Mouse (Mus musculus) kidney, embryonic 14.5 days (tissue): Measurements from ENCODE around the gene Iqcd. TPM values are rescaled to one million over a fixed set of nuclear protein-coding genes. Genes with fewer than 3 reads are reported as not detected.

Source experiments
- ATAC-seq: fragments of 200-750 bp; cut with Nextera tagmentation; 2 replicates; pipeline ENCODE4 v1.8.0; 2017; ENCODE audit warnings: moderate number of reproducible peaks, mild to moderate bottlenecking, moderate TSS enrichment, moderate library complexity; ENCODE audit not compliant: low FRiP score, low TSS enrichment
- H3K27ac ChIP-seq: fragments of 300-500 bp; sonication (generic); 2 replicates; pipeline ENCODE4 v1.5.1; 2014; ENCODE audit warnings: low read depth, mild to moderate bottlenecking, low read length, moderate library complexity, mixed read lengths
- H3K27me3 ChIP-seq: fragments of 300-500 bp; sonication (generic); 2 replicates; pipeline ENCODE4 v1.6.1; 2014; ENCODE audit warnings: mild to moderate bottlenecking, low read length; ENCODE audit not compliant: control insufficient read depth, insufficient read depth
- H3K36me3 ChIP-seq: fragments of 300-500 bp; sonication (generic); 2 replicates; pipeline ENCODE4 v1.6.1; 2014; ENCODE audit warnings: low read length, mixed read lengths; ENCODE audit not compliant: control insufficient read depth, insufficient read depth
- H3K4me1 ChIP-seq: fragments of 300-500 bp; sonication (generic); 2 replicates; pipeline ENCODE4 v1.6.1; 2014; ENCODE audit warnings: low read length, mixed read lengths; ENCODE audit not compliant: control insufficient read depth, insufficient read depth
- H3K4me2 ChIP-seq: fragments of 300-500 bp; sonication (generic); replicated peaks from 2 replicates; pipeline ENCODE4 v1.6.1; 2014; ENCODE audit warnings: low read depth, mild to moderate bottlenecking, low read length
- H3K4me3 ChIP-seq: fragments of 300-500 bp; sonication (generic); 2 replicates; pipeline ENCODE4 v1.5.1; 2014; ENCODE audit warnings: mild to moderate bottlenecking, low read length
- H3K9ac ChIP-seq: fragments of 300-500 bp; sonication (generic); 2 replicates; pipeline ENCODE4 v1.6.1; 2014; ENCODE audit warnings: low read depth, mild to moderate bottlenecking, low read length, moderate library complexity
- H3K9me3 ChIP-seq: fragments of 300-500 bp; sonication (generic); 2 replicates; pipeline ENCODE4 v1.6.1; 2016; ENCODE audit warnings: low read length; ENCODE audit not compliant: control insufficient read depth
- WGBS: fragments of 180-500 bp; shearing (Covaris S2); extraction: QIAGEN DNeasy Blood & Tissue Kit; methylation state at CpG from one replicate; pipeline ENCODE4 v1.1.7; 2014; 5-methylcytosine and 5-hydroxymethylcytosine counted together
- polyA plus RNA-seq: library from polyadenylated mRNA; unstranded; fragments of >200 nt; fragmentation: Nextera tagmentation; extraction: Ambion mirVana; gene quantifications from 2 replicates; pipeline ENCODE4 v1.2.1, GENCODE M21; 2014

The Iqcd gene
- polyA plus RNA-seq, 1 experiment from 2014 or later: 1.4 TPM

GRCm38 (mm10) chr5:120649938-120650337 lies 61.1 kb downstream of the Iqcd start:
- H3K4me3 ChIP-seq: no peak overlapping the region
- H3K27me3 ChIP-seq: peaks cover 28% of the 10 kb centered on the region
- peaks cover 10% of the 10 kb centered on the region for H3K4me1 ChIP-seq
- no peaks in the 10 kb centered on the region for H3K9me3 ChIP-seq
- H3K27ac ChIP-seq: no peak overlapping the region
- 24% methylated on average over 13 of the region's 13 CpGs for WGBS
- H3K4me2 ChIP-seq: no peak overlapping the region; the same call in 1 of the 2 replicates
- no peak for ATAC-seq
- no peak overlapping the region for H3K9ac ChIP-seq
- no peaks in the 10 kb centered on the region for H3K36me3 ChIP-seq

GRCm38 (mm10) chr5:120651230-120651629 lies 62.4 kb downstream of the Iqcd start:
- H3K4me3 ChIP-seq: no peak overlapping the region
- no peaks in the 10 kb centered on the region for H3K9me3 ChIP-seq
- 47% methylated on average over 5 of the region's 5 CpGs for WGBS
- no peaks in the 10 kb centered on the region for H3K36me3 ChIP-seq
- H3K27ac ChIP-seq: no peak overlapping the region
- no peak overlapping the region for H3K4me2 ChIP-seq
- no peak for ATAC-seq
- H3K9ac ChIP-seq: no peak overlapping the region
- peaks cover 28% of the 10 kb centered on the region for H3K27me3 ChIP-seq
- peaks cover 10% of the 10 kb centered on the region for H3K4me1 ChIP-seq

- H3K4me1 ChIP-seq: peaks cover 10% of the 10 kb centered on the region
- H3K9ac ChIP-seq: no peak overlapping the region
- H3K9me3 ChIP-seq: no peaks in the 10 kb centered on the region
- no peaks in the 10 kb centered on the region for H3K36me3 ChIP-seq
- H3K27ac ChIP-seq: no peak overlapping the region
- H3K4me3 ChIP-seq: no peak overlapping the region
- 78% methylated on average over 28 of the region's 28 CpGs for WGBS
- ATAC-seq: no peak
- H3K27me3 ChIP-seq: peaks cover 21% of the 10 kb centered on the region
- no peak overlapping the region for H3K4me2 ChIP-seq
Observed at GRCm38 (mm10) chr5:120652915-120653701, 64.3 kb downstream of the Iqcd start.

DNA sequence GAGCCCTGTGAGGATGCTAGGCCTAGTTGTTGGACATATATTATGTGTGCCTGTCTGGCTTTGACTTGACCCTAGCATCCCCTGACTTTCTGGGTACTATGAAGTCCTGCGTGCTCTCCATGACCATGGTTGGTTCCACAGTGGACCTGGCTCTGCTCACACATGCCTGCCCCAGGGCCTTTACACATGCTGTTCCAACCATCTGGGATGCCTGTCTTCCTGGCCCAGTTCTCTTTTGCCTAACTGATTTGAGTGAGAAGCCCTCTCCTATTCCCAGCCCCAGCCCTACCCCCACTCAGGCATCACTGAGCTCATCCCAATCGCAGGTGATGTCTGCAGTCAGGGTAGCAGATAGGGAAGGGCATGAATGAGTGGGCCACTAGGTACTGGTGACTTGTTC lies 65.1 kb downstream of the Iqcd start:
- H3K9ac ChIP-seq: no peak overlapping the region
- 89% methylated on average over 2 of the region's 2 CpGs for WGBS
- H3K36me3 ChIP-seq: no peaks in the 10 kb centered on the region
- no peak overlapping the region for H3K27ac ChIP-seq
- no peak overlapping the region for H3K4me3 ChIP-seq
- H3K27me3 ChIP-seq: peaks cover 15% of the 10 kb centered on the region
- peaks cover 3% of the 10 kb centered on the region; the same call in 1 of the 2 replicates for H3K4me1 ChIP-seq
- ATAC-seq: no peak
- no peaks in the 10 kb centered on the region for H3K9me3 ChIP-seq
- no peak overlapping the region for H3K4me2 ChIP-seq

GRCm38 (mm10) chr5:120656281-120656751 lies 67.5 kb downstream of the Iqcd start:
- ATAC-seq: no peak
- H3K36me3 ChIP-seq: no peaks in the 10 kb centered on the region
- H3K4me1 ChIP-seq: no peaks in the 10 kb centered on the region
- H3K27ac ChIP-seq: no peak overlapping the region
- 86% methylated on average over 12 of the region's 12 CpGs for WGBS
- H3K27me3 ChIP-seq: no peaks in the 10 kb centered on the region
- no peaks in the 10 kb centered on the region for H3K9me3 ChIP-seq
- H3K9ac ChIP-seq: no peak overlapping the region
- no peak overlapping the region for H3K4me3 ChIP-seq
- H3K4me2 ChIP-seq: no peak overlapping the region

Other genes starting within 250 kb of the Iqcd start
- not detected in 2 replicates for gene Lhx5, start 157.3 kb upstream of the Iqcd start, polyA plus RNA-seq
- 10.5 and 12.5 TPM in 2 replicates for gene Sdsl, start 116.2 kb upstream of the Iqcd start, polyA plus RNA-seq
- not detected in 2 replicates for gene Sds, start 112.5 kb upstream of the Iqcd start, polyA plus RNA-seq
- gene Plbd2, start 85.4 kb upstream of the Iqcd start, polyA plus RNA-seq: 41.5 and 44.5 TPM in 2 replicates
- 4.5 and 6.0 TPM in 2 replicates for gene Slc8b1, start 77.8 kb upstream of the Iqcd start, polyA plus RNA-seq
- 33.8 and 37.3 TPM in 2 replicates for gene Tpcn1, start 343 bp upstream of the Iqcd start, polyA plus RNA-seq
- gene Rita1, start 23.6 kb downstream of the Iqcd start, polyA plus RNA-seq: 10.4 and 11.1 TPM in 2 replicates
- gene Ddx54, start 23.7 kb downstream of the Iqcd start, polyA plus RNA-seq: 22.3 and 37.7 TPM in 2 replicates
- not detected in 2 replicates for gene Cfap73, start 45.2 kb downstream of the Iqcd start, polyA plus RNA-seq
- 0.23 and 0.31 TPM in 2 replicates for gene Rasal1, start 59.8 kb downstream of the Iqcd start, polyA plus RNA-seq
- gene Dtx1, start 122.9 kb downstream of the Iqcd start, polyA plus RNA-seq: 7.3 and 10.1 TPM in 2 replicates
- 0.19 and 0.37 TPM in 2 replicates for gene Oas2, start 160.8 kb downstream of the Iqcd start, polyA plus RNA-seq
- gene Oas3, start 188.6 kb downstream of the Iqcd start, polyA plus RNA-seq: not detected in 2 replicates
- gene Oas1e, start 206.5 kb downstream of the Iqcd start, polyA plus RNA-seq: not detected in 2 replicates
- 0.30 and 0.63 TPM in 2 replicates for gene Oas1c, start 223.5 kb downstream of the Iqcd start, polyA plus RNA-seq